Mouse (Mus musculus) adipocyte (in vitro differentiated cells): ENCODE results near the gene Zfp345.
"Not testable (repeated sequence)": the region's sequence is repeated elsewhere in the genome, so short reads cannot be mapped to it uniquely, and the experiment has no call there.

Experiments used
- DNase-seq: peaks from one replicate; pipeline ENCODE4 v3.0.0-alpha.2; 2016; ENCODE audit warnings: low spot score

The Zfp345 gene

DNA sequence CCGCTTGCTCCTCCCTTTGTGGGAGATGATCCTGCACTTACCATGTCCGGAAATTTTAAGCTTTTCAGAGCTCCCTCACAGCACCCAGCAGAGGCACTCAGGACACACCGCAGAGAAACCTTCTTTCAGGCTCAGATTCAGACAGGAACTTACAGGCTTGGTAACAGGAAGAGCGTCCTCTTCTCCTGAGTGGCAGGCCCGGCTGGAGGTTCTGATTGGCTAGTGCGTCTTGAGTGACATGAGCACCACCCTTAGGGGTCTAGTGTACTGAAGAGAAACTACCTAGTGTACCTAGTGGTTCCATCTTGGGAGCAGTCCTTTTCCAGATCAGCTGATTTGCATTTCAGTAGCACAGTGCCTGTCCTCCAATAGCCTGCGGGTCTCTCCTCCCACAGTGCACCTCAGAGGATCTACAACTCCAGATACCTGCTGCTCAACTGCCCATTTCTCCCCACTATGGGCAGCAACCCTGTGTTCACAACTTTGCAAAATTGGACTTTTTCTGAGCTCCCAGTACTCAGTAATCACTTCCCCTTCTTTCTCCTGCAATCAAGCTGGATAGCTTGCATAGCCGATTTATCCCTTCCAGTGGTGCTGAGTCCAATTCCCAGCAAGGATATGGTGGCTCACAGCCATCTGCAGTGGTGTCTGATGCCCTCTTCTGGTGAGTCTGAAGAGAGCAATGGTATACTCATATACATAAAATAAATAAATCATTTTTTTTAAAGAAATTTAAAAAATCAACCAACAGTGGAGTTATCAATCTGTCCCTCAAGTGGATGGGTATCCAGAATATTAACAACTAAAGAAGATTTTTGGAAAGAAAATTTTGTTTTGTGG, at the start of gene Zfp345:
TSS of gene Zfp345 (minus strand) at position 153 of the 840 bp plus-strand sequence.
- DNase-seq: peak; percentile 80

DNA sequence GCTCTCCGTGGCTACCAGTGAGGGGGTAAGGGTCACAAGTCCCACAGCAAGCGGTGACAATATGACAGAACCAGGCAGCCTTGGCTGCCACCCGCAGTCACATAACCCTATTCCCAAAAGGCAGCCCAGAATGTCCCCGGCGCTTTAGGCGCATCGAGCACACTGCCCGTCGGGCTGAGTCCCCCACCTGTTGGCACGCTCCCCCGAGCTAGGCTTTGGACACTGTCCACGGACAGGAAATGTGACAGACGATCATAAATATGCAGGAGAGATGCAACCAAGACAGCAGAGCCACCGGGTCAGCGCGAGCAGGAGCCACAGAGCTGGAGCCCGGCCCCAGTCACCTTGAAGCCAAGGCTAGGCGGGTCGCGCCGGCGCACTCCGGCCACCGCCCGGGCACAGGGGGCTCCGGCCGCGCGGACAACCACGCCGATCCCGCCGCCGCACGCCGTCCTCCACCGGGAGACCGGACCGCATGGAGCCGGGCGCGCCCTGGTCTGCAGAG, 40.9 kb upstream of the Zfp345 start:
- DNase-seq: no peak

DNA sequence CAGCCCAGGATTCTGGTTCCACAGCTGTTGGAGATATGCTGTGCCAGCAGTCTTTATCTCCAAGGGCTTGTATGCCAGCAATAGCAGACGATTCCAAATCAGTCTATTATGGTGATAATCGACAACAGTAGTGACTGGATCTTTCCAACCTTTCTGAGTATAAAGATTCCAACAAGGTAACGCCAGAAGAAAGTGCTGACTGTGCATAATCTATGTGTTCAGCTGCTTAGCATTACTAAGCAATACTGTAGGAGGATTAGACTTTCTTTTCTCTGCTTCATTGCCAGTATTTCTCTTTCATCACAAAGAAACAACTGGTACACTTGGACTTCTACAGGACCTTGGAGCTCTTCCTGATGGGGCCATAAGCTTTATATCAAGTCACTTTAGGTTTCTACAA, 27.9 kb upstream of the Zfp345 start:
- DNase-seq: no peak

DNA sequence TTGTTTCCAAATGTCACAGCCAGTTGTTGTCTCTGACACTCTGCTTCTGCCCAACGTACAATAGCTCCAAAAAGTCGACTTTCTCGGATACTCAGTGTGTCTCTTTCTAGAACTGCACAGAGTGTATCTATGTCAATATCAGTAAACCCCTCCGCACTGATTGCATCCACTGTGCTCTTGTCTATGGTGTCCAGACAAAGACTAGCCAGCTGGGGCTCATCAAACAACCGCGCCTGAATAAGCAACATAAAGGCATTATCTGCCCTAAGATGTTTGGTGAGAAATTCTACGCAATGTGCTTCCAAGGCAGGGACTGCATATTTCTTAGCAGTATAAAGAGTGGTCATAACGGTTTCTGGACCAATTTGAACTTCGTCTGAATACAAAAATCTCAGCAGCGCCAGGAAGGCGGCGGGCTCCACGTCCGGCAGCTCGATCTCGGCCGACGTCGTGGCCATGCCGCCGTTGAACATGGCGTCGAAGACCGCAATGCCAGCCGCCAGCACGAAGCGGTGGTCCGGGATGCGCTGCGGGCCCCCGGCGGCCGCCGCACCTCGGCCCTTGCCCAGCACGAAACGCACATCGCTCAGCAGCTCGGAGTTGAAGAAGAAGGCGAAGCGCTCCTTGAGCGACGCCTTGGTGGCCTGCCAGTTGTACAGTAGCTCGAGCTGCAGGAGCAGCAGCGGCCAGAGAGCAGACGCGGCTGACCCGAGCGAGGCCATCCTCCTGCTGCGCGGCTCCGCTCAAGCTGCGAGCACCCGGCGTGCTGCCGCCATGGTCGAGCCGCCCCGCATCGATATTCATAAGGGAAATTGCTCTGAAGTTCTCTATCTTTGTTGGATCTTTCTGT, 15.5 kb upstream of the Zfp345 start:
- DNase-seq: not testable (repeated sequence)

DNA sequence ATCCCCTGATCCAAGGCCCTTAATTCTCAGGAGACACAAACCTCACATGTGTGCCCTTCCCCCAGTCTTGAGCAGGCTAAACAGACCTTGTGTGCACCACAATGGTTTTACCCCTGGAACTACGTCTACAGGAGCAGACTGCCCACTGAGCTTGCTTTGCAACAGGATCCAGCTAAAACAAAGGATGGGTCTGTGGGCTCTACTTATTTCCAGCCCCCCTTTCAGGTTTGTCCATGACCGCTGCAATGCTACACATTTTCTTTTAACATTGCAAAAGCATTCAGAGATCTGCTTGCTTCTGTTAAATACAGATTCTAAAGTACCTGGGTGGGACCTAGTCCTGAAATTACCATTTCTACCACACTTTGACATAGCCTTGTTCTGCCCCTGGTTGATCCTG, 8.1 kb upstream of the Zfp345 start:
- DNase-seq: no peak

DNA sequence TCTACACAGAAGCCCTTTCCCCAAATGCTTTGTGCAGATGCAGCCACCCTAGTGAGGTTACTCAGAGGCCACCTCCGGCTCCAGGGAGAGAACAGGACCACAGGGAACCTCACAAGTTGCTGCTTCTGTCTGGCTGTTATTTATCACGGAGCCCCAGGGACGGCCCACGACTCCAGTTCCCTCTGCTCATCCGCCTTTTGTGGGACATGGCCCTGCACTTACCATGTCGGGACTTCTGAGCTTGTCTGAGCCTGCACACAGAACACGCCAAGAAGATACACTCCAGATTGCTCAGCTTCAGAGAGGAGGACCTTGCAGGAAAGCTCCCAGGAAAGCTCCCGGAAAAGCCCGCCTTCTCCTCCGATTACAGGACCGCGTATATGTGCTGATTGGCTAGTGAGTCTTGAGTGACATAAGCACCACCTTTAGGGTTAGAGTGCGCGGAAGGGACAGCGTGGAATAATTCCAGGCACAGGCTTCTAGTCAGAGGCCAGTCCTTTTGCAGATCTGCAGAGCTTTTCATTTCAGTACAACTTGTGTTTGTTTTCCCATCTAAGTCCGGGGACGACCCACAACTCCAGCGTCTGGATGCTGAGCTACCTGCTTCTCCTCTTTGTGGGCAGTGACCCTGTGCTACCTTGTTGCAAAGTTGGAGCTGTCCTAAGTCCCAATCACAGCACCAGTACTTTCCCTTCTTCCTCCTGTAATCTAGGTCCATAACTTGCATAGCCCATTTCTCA, 33.5 kb downstream of the Zfp345 start, which contains the start of gene Zfp442:
TSS of gene Zfp442 (minus strand) at position 307 of the 740 bp plus-strand sequence.
- DNase-seq: peak; percentile 77

DNA sequence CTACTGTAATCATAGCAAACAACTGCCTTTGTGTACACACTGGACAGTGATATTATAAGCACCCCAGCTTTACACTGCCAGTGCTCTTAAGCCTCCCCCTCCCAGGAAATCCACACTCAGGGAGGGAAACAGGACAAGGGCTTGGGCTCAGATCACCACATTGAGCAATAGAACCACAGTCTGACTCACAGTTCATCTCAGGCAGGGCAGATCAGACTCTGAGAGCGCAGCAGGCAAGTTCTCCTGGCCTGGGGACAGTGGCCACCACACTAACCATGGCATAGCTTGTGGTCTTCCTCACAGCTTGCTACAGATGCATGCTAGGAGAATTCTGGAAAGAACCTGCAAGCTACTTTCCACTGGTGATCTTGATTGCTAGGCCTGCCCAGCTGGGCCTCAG, 45.8 kb downstream of the Zfp345 start:
- peak; percentile 39 for DNase-seq
